Mouse (Mus musculus) hindbrain, postnatal 0 days (tissue): ENCODE results near the gene Anks1b. TPM values are rescaled to one million over a fixed set of nuclear protein-coding genes. Genes with fewer than 3 reads are reported as not detected.

ENCODE experiments used
- ATAC-seq: fragments of 200-750 bp; cut with Nextera tagmentation; 2 replicates; pipeline ENCODE4 v1.8.0; 2017; ENCODE audit warnings: mild to moderate bottlenecking, moderate TSS enrichment, moderate library complexity
- DNase-seq: peaks from one replicate; pipeline ENCODE4 v3.0.0-alpha.2; 2015; ENCODE audit warnings: low spot score
- H3K27ac ChIP-seq: fragments of 300-500 bp; sonication (generic); 2 replicates; pipeline ENCODE4 v1.5.1; 2014; ENCODE audit warnings: mild to moderate bottlenecking
- H3K27me3 ChIP-seq: fragments of 300-500 bp; sonication (generic); 2 replicates; pipeline ENCODE4 v1.6.1; 2014; ENCODE audit warnings: low read length, mixed read lengths; ENCODE audit not compliant: insufficient read depth
- H3K36me3 ChIP-seq: fragments of 300-500 bp; sonication (generic); 2 replicates; pipeline ENCODE4 v1.6.1; 2014; ENCODE audit warnings: low read length, mixed read lengths; ENCODE audit not compliant: insufficient read depth
- H3K4me1 ChIP-seq: fragments of 300-500 bp; sonication (generic); 2 replicates; pipeline ENCODE4 v1.6.1; 2014; ENCODE audit warnings: antibody characterized with exemption, low read length, mixed read lengths; ENCODE audit not compliant: insufficient read depth
- H3K4me2 ChIP-seq: fragments of 300-500 bp; sonication (generic); 2 replicates; pipeline ENCODE4 v1.6.1; 2014; ENCODE audit warnings: low read depth, mild to moderate bottlenecking, low read length, moderate library complexity, mixed read lengths
- H3K4me3 ChIP-seq: fragments of 300-500 bp; sonication (generic); 2 replicates; pipeline ENCODE4 v1.5.1; 2014; ENCODE audit warnings: low read length
- H3K9ac ChIP-seq: fragments of 300-500 bp; sonication (generic); replicated peaks from 2 replicates; pipeline ENCODE4 v1.6.1; 2014; ENCODE audit warnings: mild to moderate bottlenecking, low read length, moderate library complexity, mixed read lengths
- H3K9me3 ChIP-seq: fragments of 300-500 bp; sonication (generic); 2 replicates; pipeline ENCODE4 v1.6.1; 2016; ENCODE audit warnings: low read length, mixed read lengths
- CTCF ChIP-seq: IDR thresholded peaks from 2 replicates; pipeline ENCODE4 v1.5.1; 2016; ENCODE audit warnings: antibody characterized with exemption, control low read depth, low read depth
- WGBS: fragments of 180-500 bp; shearing (Covaris S2); extraction: QIAGEN DNeasy Blood & Tissue Kit; methylation state at CpG from one replicate; pipeline ENCODE4 v1.1.7; 2014; 5-methylcytosine and 5-hydroxymethylcytosine counted together
- polyA plus RNA-seq: library from polyadenylated mRNA; unstranded; fragments of >200 nt; fragmentation: Nextera tagmentation; extraction: Ambion mirVana; gene quantifications from 2 replicates; pipeline ENCODE4 v1.2.1, GENCODE M21; 2015
- total RNA-seq: library from RNA; depleted of rRNA; stranded (reverse); fragments of >200 nt; gene quantifications from 2 replicates; pipeline ENCODE4 v1.2.3, GENCODE M21; 2014

Anks1b gene
- total and polyA plus RNA-seq, 2 experiments from 2014 or later = 104 to 156 TPM

- H3K9me3 ChIP-seq = no peaks in the 10 kb centered on the region
- H3K36me3 ChIP-seq = no peaks in the 10 kb centered on the region
- H3K27me3 ChIP-seq = no peaks in the 10 kb centered on the region
- H3K27ac ChIP-seq = peak overlapping the region; percentile 94
- H3K4me1 ChIP-seq = no peaks in the 10 kb centered on the region
- H3K9ac ChIP-seq = peak overlapping the region; percentile 76
- ATAC-seq = no peak
- H3K4me3 ChIP-seq = peak overlapping the region; percentile 69
- TF ChIP-seq CTCF = no peak
- no peak for DNase-seq
- H3K4me2 ChIP-seq = peak overlapping the region; percentile 71
- WGBS = under 1% methylated on average over 11 of the region's 11 CpGs
Measured at GRCm38 (mm10) chr10:90830268-90830585, 956.9 kb downstream of the Anks1b start.

- TF ChIP-seq CTCF = no peak
- Histone ChIP-seq H3K27ac (peak overlapping the region; percentile 94), H3K9ac (peak overlapping the region; percentile 76), H3K27me3 (no peaks in the 10 kb centered on the region), H3K4me1 (no peaks in the 10 kb centered on the region; the same call in 1 of the 2 replicates), H3K4me3 (peak overlapping the region; percentile 69), H3K36me3 (no peaks in the 10 kb centered on the region), H3K9me3 (no peaks in the 10 kb centered on the region), H3K4me2 (peak overlapping the region; percentile 71)
- 3% methylated on average over 21 of the region's 21 CpGs for WGBS
- DNase-seq (peak; percentile 50), ATAC-seq (no peak)
Measured at GRCm38 (mm10) chr10:90830591-90831287, 957.4 kb downstream of the Anks1b start.

DNA sequence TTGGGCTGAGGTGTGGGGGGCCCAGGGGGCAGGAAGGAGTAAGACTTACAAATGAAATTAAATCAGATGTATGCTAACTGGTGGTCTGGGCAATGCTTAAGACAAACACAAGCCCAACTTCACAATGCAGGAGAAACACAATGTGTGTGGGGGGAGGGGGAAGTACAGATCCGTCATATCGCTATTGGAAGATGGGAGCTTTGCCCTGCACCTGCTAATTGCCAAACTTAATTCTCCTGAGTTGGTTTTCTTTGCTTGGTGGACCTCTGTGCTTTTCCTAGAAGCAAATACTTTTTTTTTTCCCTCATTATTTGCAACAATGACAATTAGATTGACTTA lies 957.9 kb downstream of the Anks1b start:
- H3K36me3 ChIP-seq = no peaks in the 10 kb centered on the region
- peak overlapping the region; percentile 76 for H3K9ac ChIP-seq
- DNase-seq = peak; percentile 35
- H3K4me1 ChIP-seq = no peaks in the 10 kb centered on the region; the same call in 1 of the 2 replicates
- no peaks in the 10 kb centered on the region for H3K27me3 ChIP-seq
- H3K27ac ChIP-seq = peak overlapping the region; percentile 94; the same call in 1 of the 2 replicates
- TF ChIP-seq CTCF = no peak
- H3K4me2 ChIP-seq = peak overlapping the region; percentile 71
- ATAC-seq = no peak
- peak overlapping the region; percentile 69 for H3K4me3 ChIP-seq
- H3K9me3 ChIP-seq = no peaks in the 10 kb centered on the region
- WGBS = 9% methylated on average over 2 of the region's 2 CpGs

DNA sequence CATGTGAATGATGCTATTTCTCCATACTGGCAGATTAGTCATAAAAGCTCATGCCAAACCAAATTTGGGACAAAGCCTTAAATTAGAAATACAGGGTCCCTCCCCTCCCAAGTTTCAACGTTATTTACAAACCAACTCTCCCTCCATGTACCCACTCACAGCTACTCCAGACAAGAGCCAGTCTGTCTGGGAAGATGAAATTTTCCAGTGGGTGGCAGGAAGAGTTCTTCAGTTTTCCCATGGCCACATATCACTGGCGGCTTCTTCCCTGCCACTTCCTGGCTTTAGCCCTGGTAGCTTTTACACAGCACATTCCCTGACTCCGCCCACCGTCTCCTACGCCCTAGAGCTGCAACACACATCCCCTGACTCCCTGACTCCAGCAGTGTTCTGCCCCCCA lies 961.0 kb downstream of the Anks1b start:
- Histone ChIP-seq H3K27me3 (no peaks in the 10 kb centered on the region), H3K4me1 (no peaks in the 10 kb centered on the region; the same call in 1 of the 2 replicates), H3K36me3 (no peaks in the 10 kb centered on the region), H3K4me3 (no peak overlapping the region), H3K27ac (no peak overlapping the region), H3K9ac (no peak overlapping the region), H3K9me3 (no peaks in the 10 kb centered on the region), H3K4me2 (no peak overlapping the region)
- ATAC-seq (no peak), DNase-seq (no peak)
- no peak for TF ChIP-seq CTCF
- 49% methylated on average over 5 of the region's 5 CpGs for WGBS

DNA sequence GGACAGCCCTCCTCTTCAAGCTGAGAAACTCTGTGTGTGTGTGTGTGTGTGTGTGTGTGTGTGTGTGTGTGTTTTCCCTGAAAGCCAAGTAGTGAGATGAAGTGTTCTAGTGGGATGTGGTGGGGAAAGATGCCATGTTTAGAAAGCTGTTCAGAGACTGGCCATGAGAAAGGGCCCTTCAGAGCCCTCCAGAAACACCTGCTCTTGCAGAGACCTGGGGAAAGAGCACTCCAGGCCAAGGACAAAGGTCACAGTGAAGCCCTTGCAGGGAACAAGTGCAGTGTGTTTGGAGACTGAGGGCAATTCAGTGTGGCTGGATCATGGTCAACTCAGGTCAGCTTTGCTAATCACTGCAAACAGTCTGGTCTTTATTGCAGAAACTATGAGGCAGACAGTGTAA lies 961.9 kb downstream of the Anks1b start:
- H3K4me3 ChIP-seq = no peak overlapping the region
- no peaks in the 10 kb centered on the region; the same call in 1 of the 2 replicates for H3K4me1 ChIP-seq
- no peak for TF ChIP-seq CTCF
- ATAC-seq = no peak
- no peaks in the 10 kb centered on the region for H3K9me3 ChIP-seq
- H3K36me3 ChIP-seq = no peaks in the 10 kb centered on the region
- no peak overlapping the region for H3K4me2 ChIP-seq
- H3K27ac ChIP-seq = no peak overlapping the region
- no peak overlapping the region for H3K9ac ChIP-seq
- H3K27me3 ChIP-seq = no peaks in the 10 kb centered on the region
- no peak for DNase-seq

- H3K4me3 ChIP-seq = no peak overlapping the region
- H3K9ac ChIP-seq = no peak overlapping the region
- H3K4me2 ChIP-seq = no peak overlapping the region
- H3K27me3 ChIP-seq = no peaks in the 10 kb centered on the region
- no peaks in the 10 kb centered on the region for H3K36me3 ChIP-seq
- no peaks in the 10 kb centered on the region; the same call in 1 of the 2 replicates for H3K4me1 ChIP-seq
- no peak for DNase-seq
- ATAC-seq = no peak
- no peak overlapping the region for H3K27ac ChIP-seq
- no peaks in the 10 kb centered on the region for H3K9me3 ChIP-seq
- 87% methylated on average over 9 of the region's 9 CpGs for WGBS
- no peak for TF ChIP-seq CTCF
Measured at GRCm38 (mm10) chr10:90839611-90840335, 966.5 kb downstream of the Anks1b start.

GRCm38 (mm10) chr10:90842398-90842797 lies 969.1 kb downstream of the Anks1b start:
- DNase-seq = no peak
- ATAC-seq = no peak
- TF ChIP-seq CTCF = no peak
- no peak overlapping the region for H3K27ac ChIP-seq
- no peak overlapping the region for H3K4me3 ChIP-seq
- no peaks in the 10 kb centered on the region for H3K9me3 ChIP-seq
- H3K27me3 ChIP-seq = no peaks in the 10 kb centered on the region
- WGBS = 81% methylated on average over 2 of the region's 2 CpGs
- 0 out of 2 replicates have a peak, but pooled peaks cover 2% of the 10 kb centered on the region for H3K4me1 ChIP-seq
- H3K9ac ChIP-seq = no peak overlapping the region
- no peak overlapping the region for H3K4me2 ChIP-seq
- H3K36me3 ChIP-seq = no peaks in the 10 kb centered on the region
